Mouse (Mus musculus) lung, adult 18-20 months (tissue): ENCODE results near the gene Pax5.
"Not testable (repeated sequence)": the region's sequence is repeated elsewhere in the genome, so short reads cannot be mapped to it uniquely, and the experiment has no call there.

Experiments
- DNase-seq, 2 experiments: peaks; one replicate each; pipeline ENCODE4 v3.0.0; 2022; ENCODE audit warnings: mixed read lengths in 2 of 2

Gene Pax5

DNA sequence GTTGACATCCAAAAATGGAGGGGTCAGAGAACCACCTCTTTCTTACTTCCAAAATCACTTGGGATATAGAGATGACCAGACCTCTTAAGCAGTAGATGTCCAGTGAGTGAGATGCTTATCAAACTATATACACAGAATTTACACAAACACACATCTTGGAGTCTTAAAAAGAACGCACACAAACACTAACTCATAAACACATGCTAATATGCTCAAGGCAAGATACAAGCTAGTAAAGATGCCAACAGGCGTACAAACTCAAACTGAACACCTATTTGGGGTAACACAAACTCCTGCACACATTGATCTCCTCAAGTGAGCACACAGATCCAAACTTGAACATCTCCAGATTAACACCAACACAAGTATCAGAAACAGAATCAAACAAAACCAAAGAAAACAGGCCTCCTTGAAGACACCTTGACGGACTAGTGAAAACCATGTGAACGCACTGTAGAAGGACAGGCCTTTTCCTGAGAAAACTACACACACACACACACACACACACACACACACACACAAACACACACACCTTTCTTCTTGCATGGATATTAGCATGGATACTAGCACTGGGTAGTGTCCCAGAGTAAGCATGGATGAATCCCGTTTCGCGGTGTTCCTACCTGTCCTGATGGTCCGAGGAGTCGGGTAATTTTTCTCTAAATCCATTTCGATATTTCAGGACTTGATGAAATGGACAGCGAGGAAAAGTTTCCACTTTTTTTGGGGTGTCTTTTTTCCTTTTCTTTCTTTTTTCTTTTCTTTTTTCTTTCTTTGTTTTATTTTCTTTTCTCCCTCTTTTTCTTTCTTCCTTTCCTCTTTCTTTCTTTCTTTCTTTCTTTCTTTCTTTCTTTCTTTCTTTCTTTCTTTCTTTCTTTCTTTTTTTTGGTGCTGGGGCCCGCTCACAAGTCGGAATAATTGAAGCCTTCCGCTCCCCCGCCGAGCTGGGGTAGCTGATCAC, at the start of gene Pax5:
Pax5 (minus strand) TSS at position 748 of the 961 bp plus-strand sequence.
- DNase-seq: no peak

DNA sequence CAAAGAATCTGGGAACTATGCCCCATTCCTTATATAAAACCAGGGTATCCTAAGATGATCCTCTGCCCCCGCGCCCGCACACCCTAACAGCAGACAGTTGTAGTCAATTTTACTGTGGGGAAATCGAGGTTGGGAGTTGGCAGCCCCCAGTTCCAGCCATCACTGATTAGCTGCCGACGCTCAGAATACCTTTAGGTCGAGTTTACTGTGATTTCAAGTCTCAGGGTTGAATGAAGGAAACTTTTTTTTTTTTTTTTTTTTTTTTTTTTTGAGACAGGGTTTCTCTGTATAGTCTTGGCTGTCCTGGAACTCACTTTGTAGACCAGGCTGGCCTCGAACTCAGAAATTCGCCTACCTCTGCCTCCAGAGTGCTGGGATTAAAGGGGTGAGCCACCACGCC, 46.8 kb upstream of the Pax5 start:
- DNase-seq: not testable (repeated sequence)

DNA sequence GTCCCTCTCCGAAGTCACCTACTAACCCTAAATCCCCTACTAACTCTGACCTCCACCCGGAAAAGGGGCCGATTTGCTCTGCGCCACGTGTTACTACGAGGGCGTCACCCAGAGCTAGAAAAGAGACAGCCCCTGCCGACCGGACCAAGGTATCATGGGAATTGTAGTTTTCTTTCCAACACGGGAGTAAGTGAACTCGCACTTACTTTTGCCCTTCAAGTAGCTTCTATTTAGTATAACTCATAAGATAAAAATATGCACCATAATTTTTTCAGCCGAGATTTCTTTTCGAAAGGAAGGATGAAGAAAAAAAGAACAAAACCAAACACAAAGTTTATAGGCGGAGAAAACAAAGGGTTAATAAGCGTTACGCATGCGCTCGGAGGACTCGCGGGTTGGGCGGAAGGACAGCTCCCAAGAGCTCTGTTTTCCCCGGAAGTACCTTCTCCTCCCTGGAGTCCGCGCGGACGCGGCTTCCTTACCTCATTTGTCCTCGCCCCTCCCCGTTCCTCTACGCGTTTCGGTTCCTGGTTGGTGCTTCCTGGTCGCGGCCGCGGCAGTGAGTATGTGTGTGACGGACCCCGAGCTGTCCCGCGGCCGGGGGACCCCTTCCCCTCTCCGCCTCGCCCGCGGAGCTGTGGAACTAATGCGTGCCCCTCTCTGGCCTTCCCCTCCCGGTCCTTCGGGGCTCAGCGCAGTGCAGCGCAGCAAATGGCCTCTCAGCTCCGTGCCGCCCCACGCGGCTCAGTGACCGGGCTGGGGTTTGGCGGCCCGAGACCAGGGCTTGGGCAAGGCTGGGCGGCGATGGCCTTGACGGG, 46.1 kb upstream of the Pax5 start:
- peak; percentile 96 to 97 for DNase-seq

DNA sequence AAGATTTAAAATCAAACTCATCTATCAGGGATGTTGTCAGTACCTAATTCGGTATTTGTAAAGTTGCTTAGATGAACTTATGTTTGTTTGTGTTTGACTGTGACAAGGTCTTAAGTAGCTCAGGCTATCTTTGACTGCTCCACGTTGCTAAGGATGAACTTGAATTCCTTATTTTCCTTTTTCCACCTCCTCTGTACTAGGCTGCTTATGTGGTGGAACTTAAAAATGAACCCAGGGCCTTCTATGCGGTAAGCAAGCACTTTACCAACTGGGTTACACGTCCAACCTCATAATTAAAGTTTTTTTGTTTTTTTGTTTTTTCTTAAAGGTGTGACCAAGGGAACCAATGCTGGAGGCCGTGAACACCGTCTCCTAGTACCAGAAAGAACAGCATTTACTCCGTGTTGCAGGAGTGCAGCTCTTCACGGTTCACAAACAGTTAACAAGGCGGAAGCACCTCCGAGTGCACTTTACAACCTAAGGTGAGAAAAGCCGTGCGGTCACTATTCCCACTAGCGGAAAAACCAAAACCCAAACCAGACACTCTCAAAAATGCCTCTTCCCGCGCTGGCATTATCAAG, 45.4 kb upstream of the Pax5 start, which contains the start of gene Zcchc7:
Zcchc7 (plus strand) TSS at position 325 of the 581 bp plus-strand sequence.
- DNase-seq: no peak

DNA sequence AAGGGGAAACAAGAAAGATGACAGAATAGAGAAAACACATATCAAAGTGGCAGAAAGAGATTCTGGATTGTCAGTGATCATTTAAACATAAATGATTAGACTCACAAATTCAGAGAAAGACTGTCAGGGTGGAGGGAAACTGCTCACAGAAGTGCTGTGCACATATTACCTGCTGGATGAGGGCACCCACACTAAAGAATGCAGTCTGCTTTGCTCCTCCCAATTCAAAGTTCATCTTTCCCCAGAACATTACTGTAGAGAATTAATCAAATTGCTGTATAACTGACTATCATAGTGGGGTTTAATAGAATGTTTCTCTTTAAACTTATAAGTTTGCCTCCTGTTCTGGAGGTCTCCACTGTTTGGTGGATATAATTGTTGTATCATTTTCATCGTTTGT, 30.2 kb upstream of the Pax5 start:
- DNase-seq: no peak

DNA sequence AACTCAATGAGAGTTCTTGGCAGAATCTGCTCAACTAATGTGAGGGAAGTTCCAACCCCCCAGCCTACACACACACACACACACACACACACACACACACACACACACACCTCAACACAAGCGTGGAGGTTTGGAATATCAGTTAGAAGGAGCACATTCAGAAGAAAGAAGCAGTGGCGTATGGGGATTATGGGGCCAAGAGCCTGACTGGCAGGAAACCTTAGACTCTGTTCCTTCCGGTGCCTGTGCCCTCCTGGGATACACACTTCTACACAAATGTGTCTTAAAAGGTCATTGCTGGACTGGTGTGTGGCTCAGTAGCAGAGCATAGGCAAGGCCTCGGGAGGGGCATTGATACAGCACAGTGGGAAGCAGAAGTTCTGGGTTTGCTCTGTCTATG, 10.9 kb upstream of the Pax5 start:
- no peak for DNase-seq

DNA sequence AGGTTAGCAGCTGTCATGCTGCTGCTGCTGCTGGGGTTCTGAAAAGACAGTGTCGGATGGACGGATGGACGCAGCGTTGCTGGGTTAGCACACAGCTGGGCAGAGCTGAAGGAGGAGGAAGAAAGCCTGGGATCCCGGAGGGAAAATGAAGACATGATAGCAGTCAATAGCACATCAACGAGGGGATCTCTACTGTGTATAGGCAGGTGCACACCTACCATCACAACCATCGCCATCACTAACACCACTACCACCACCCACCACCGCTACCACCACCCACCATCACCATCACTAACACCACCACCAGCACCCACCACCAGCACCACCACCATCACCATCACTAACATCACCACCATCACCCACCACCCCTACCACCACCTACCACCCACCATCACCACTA, 9.8 kb upstream of the Pax5 start:
- no peak for DNase-seq

DNA sequence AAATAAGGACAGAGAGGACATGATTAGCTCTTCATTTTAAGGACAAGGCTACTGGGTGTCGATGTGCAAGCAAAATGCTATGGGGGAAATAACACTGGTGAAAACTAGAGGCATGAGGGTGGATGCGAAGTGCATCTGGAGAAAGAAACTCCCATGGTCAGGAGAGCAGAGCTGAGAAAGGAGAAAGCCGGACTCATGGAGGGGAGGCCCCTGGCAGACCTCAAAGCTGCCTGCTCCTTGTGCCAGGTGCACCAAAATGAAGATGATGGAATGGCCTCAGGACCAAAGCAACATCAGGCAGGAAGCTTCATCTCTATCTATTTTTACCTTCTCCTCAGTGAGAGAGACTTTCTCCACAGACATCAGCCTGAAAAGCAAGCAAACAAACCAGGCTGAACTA, 7.4 kb upstream of the Pax5 start:
- no peak for DNase-seq

DNA sequence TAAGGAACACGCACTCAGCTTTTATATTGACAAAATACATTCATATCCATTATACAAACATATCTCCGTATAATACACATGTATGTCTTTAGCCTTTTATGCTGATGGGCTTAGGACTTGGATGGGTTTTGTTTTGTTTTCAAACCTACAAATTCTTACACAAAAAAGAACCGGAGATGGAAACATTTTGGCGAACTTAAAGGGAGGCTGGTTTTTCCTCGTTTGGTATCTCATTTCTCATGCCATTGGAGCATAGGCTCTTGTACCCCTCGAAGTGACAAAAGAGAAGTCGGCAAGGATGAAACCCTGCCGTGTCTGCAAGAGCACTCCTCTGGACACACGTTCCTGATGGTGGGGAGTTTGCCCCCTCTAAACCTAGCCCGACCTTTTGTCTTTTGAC, 6.1 kb upstream of the Pax5 start:
- no peak for DNase-seq

DNA sequence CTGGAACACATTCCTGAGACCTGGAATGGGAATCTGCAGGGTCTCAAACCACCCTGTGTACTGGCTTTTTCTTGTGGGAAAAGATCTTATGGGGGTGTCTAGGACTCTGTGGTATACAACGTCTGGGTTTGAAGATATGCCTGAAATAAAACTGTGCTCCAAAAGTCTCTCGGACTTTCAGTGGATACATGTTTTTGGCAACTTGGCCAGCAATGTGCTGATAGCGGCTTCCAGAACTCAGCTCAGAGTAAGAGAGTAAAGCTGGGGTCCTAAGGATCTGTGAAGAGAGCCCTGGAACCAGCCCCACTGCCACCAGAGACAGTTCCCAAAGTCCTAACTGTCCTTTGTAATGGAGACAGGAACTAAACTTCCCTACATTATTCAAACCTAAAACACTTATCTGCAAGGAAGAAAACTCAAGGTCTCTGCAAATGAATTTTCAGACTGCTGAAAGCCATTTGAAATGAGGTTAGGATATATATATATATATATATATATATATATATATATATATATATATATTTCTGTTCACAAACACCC, 5.4 kb upstream of the Pax5 start:
- no peak for DNase-seq

DNA sequence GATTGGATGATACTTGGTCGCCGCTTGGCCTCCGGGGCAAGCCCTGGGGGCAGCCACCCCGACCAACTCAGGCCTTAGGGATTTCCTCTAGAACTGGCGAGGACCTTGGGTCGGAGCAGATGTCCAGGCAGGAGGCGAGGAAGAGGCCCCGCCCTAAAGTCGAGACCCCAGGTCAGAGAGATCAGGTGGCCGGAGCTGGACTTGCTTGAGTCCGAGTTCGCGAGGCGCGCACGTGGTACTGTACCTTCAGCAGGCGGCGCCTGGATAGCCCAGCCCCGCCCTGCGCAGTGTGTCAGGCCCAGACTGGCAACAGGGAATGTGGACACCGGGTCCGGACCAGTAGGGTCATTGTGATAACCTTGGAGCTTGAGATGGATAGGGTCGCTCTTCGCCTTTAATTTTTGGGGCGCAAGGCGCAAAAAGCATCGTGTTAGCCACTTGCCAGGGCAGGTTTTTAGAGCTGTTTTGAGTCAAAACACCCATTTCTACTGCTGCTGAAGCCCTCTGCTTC, 3.9 kb upstream of the Pax5 start:
- DNase-seq: no peak

DNA sequence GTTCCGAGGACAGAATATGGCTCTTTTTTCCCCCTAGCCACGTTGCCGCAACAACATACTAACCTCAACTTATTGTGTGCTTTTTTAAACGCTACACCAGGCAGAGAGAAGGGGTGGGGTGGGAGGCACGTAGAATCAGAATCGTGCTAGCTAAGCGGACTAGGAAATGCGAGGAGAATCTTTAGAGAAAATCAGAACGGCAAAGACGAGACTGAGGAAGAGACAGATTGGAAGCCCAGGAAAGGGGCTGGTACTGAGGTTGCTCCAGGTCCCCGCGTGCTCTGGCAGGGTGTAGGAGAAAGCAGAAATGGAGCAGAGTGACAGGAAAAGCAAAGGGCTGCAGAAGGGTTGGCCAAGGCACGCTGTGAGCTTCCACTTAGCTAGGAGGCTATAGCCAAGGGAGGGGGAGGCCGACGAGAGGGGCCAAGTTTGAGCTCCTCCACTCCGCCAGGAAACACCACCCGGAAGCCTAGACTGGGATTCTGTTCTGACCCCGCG, 3.3 kb upstream of the Pax5 start:
- DNase-seq: no peak

DNA sequence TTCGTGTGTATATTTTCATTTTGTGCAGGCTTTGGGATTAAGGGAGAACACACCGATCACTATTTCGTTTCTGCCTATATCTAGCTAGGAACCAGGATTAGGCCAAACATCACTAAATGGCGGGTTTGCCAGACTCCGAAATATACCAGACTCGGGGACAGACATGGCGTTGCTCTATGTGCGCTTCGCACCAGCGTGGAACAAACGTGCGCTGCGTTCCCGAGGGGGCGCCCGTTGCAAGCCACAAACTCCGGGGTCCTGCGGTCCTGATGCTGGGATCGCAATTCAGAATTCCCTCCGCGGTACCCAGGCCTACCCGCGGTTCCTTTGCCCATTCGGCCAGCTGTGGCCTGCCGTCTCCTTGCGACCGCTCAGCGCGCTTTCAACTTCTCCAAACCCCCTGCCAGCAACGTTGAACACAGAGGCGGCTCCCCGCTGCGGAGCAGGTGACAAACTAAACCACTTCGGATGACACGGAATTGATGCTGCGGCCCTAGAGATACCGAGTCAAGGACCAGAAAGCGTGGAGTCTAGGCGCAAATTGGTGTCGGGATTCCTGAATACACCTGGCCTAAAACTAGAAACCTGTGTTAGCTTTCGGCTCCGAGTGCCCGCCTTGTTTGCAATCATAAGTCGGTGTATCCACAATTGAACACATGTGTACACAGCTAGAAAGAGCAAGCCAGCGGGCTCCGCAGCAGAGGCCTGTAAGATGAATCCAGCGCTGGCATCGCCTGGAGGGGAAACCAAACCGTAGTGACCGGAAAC, 2.7 kb upstream of the Pax5 start:
- DNase-seq: no peak

DNA sequence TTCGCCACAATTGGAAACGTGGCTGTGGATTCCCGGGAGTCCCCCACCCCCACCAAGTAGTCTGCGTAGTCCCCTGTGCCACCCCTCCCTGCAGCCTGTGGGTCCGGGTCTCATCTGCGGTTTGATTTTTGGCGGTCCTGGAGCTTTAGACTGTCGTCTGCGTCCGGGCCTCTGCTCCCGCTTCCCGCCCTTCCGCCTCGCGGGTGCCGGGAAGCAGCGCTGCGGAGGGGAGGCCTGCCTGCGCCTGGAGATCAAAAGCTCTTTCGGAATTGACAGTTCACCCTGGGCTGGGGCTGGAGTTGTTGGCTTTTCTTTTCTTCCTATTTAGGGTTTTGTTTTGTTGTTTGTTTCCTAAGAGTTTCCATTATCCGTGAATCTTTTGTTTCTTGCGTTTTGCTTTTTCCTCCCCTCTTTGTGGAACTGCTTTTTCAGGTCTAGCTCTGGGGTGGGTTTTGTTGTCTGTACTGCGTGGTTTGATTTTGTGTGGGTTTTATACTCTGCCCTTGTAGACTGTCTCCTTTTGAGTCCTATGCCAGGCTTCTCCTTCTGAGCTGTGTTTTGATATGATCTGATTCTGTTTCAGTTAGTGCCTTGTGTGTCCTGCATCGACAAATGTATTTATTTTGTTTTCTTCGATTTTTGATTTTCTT, 1.9 kb upstream of the Pax5 start:
- DNase-seq: no peak

DNA sequence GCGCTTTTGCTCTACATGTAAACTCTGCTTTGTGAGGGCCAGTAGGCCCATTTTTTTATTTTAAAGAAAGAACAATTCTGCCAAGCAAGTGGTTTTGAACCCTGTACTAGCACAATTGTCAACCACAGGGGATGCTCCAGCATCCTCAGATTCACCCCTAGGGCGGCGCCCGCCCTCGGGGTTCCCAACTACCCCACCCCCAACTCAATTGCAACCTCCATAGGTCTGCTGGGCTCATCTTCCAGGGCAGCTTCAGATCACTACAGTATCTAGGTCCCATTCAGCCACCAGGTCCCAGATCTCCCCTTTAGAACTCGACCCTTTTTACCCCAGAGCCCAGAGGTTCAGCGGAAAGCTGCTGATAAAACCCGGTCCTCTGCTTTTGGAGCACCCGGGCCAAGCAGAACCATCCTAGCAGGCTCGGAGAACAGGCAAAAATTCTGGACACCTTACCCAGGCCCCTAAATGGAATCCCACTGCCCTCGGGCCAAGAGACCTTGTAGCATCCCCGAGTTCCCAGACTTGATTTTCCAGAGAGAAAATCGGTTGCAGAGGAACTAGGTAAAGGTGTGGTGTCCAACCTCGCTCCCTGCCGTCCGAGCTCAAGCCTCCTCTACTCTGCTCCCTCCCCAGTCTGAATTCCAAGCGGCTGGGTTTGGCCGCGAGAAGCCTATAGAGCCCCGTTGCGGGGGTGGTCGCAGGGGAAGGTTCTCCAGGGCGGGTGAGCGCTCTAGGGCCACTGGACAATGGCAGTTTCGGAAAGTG, 1.0 kb upstream of the Pax5 start:
- no peak for DNase-seq

DNA sequence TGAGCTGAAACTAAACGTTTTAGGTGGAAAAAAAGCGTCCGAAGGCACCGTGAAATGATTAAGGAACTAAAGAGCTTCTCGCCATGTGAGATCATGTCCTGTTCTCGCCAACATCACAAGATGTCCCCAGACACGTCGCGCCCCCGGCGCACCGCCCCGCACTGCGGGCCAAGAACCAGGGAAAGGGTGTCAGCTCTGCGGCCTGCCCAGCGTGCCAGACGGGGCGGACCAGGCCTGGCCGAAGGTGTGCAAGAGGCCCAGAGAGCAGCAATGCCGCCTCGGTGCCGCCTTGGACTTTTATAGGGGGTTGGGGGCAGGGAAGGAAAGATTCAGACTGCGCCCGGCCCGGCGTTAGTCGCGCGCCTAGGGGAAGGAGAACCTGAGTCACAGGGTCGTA, 412 bp upstream of the Pax5 start:
- DNase-seq: no peak

DNA sequence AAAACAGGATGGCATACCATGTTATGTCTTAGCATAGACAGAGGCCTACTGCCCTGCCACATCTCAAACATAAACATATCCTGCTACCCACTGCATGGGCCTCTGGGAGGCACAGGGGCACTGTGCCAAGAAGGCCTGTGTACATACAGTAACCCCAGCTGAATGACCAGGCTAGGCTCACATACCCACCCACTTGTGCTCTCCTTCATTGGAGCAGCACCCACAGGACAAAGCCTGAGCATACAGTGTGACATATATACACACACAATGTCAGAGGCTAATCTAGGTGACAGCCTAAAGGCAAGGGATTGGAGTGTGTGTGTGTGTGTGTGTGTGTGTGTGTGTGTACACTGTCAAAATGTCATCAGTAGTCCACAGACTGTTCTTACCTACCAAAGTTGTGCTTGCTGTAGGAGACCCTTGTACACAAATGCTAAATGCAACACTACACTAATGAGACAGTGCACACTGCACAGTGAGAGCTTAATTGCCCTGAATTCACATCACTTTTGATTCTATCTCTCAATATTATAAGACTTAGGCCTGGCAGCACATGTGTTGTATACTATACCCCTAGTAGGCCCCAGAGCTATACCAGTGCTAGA, 1.1 kb downstream of the Pax5 start:
- no peak for DNase-seq

DNA sequence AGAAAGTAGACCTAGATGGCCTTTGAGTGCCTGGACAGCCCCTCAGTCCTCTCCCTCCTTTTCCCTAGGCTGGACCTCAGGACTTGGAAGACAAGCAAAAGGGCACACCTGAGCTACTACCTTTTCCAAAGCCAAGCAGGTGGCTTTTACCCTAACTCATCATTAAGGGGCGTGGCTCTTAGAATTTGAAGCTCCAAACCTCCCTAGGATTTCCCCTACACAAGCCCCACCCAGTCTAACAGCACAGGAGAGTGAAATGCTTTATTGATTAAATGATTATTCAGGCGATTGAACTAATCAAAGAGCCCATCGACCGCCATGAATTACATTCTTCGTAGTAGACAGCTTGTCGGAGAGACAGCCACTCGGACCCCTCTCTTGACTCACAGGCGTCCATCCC, 2.0 kb downstream of the Pax5 start:
- DNase-seq: no peak

DNA sequence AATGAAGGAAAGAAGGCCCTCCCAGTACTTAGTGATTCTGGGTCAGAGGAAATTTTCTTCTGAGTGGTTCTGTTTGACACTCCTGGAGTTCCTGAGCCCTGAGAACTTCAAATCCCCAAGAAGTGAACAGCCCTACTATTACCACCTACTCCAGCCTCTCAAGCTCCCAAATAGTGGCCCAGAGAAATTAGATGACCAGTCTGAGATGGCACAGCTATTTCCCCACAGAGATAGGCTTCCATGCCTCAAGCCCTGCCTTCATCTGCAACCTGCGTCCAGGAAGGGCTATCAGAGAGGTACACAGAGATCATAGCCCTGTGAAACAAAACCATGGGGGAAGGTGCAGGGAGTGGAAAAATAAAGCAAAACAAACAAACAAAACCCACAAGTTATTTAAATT, 3.4 kb downstream of the Pax5 start:
- no peak for DNase-seq

DNA sequence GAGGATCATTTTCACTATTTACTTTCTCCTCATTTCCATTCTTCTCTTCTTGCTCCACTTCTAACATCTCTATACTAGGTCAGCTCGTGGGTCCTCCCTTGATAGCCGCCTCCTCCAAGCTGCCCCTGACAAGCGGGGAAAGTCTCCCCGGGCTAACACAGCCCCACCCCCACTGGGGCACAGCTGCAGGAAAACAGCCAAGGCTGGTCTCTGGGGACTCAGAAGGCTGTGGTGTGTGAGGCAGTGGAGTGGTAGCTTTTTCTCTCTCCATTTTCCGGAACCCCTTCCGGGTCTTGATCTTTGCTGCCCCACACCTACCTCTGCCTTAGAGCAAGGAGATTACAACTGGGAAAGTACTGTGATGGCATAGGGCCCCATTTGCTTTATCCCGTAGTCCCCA, 4.3 kb downstream of the Pax5 start:
- DNase-seq: no peak
